Mouse (Mus musculus) heart, embryonic 13.5 days (tissue): ENCODE measurements around the gene Mt3. TPM values are rescaled to one million over a fixed set of nuclear protein-coding genes. Genes with fewer than 3 reads are reported as not detected.

Experiments
- ATAC-seq: fragments of 200-750 bp; cut with Nextera tagmentation; 2 replicates; pipeline ENCODE4 v1.8.0; 2017; ENCODE audit warnings: moderate TSS enrichment; ENCODE audit not compliant: insufficient number of reproducible peaks, low FRiP score, low TSS enrichment; ENCODE audit errors: extremely low read depth
- H3K27ac ChIP-seq: fragments of 300-500 bp; sonication (generic); replicated peaks from 2 replicates; pipeline ENCODE4 v1.5.1; 2015; ENCODE audit warnings: moderate library complexity, mild to moderate bottlenecking, inconsistent platforms
- H3K27me3 ChIP-seq: fragments of 300-500 bp; sonication (generic); replicated peaks from 2 replicates; pipeline ENCODE4 v1.6.1; 2015; ENCODE audit warnings: mild to moderate bottlenecking, inconsistent platforms
- H3K36me3 ChIP-seq: fragments of 300-500 bp; sonication (generic); 2 replicates; pipeline ENCODE4 v1.6.1; 2015; ENCODE audit warnings: mild to moderate bottlenecking, inconsistent platforms
- H3K4me1 ChIP-seq: fragments of 300-500 bp; sonication (generic); 2 replicates; pipeline ENCODE4 v1.6.1; 2015; ENCODE audit warnings: inconsistent platforms
- H3K4me2 ChIP-seq: fragments of 300-500 bp; sonication (generic); 2 replicates; pipeline ENCODE4 v1.6.1; 2015; ENCODE audit warnings: inconsistent platforms, mild to moderate bottlenecking, moderate library complexity
- H3K4me3 ChIP-seq: fragments of 300-500 bp; sonication (generic); 2 replicates; pipeline ENCODE4 v1.5.1; 2015; ENCODE audit warnings: moderate library complexity, mild to moderate bottlenecking, inconsistent platforms
- H3K9ac ChIP-seq: fragments of 300-500 bp; sonication (generic); 2 replicates; pipeline ENCODE4 v1.6.1; 2015; ENCODE audit warnings: inconsistent platforms, mild to moderate bottlenecking, moderate library complexity
- H3K9me3 ChIP-seq: fragments of 300-500 bp; sonication (generic); 2 replicates; pipeline ENCODE4 v1.6.1; 2016; ENCODE audit warnings: inconsistent platforms
- WGBS: fragments of 180-500 bp; shearing (Covaris S2); methylation state at CpG from one replicate; pipeline ENCODE4 v1.1.7; 2015; ENCODE audit warnings: mixed read lengths; 5-methylcytosine and 5-hydroxymethylcytosine counted together
- polyA plus RNA-seq: library from polyadenylated mRNA; unstranded; fragments of >200 nt; fragmentation: Nextera tagmentation; extraction: Ambion mirVana; gene quantifications from 2 replicates; pipeline ENCODE4 v1.2.1, GENCODE M21; 2015

Mt3 gene
- 36.5 and 47.5 TPM in 2 replicates for polyA plus RNA-seq

GRCm38 (mm10) chr8:94152513-94153300 is at the start of gene Mt3:
Gene Mt3, plus strand, starts transcription at chr8:94152607.
- Histone ChIP-seq H3K9ac (peak within 1 kb of the TSS; percentile 72), H3K4me2 (peak within 1 kb of the TSS; percentile 75), H3K36me3 (no peaks in the 10 kb centered on the region), H3K4me1 (peaks cover 35% of the 10 kb centered on the region), H3K27ac (no peak within 1 kb of the TSS), H3K27me3 (peaks cover 43% of the 10 kb centered on the region), H3K4me3 (peak within 1 kb of the TSS; percentile 51), H3K9me3 (no peaks in the 10 kb centered on the region)
- WGBS, result 2% methylated on average over 29 of the region's 29 CpGs
- ATAC-seq, result no peak

GRCm38 (mm10) chr8:94104146-94104545 is 48.3 kb upstream of the Mt3 start:
- Histone ChIP-seq H3K4me1 (peaks cover under 1% of the 10 kb centered on the region), H3K4me2 (no peak overlapping the region), H3K27me3 (peaks cover 38% of the 10 kb centered on the region), H3K36me3 (no peaks in the 10 kb centered on the region), H3K27ac (no peak overlapping the region), H3K9me3 (no peaks in the 10 kb centered on the region), H3K4me3 (no peak overlapping the region), H3K9ac (no peak overlapping the region)
- WGBS, result 42% methylated on average over 5 of the region's 5 CpGs
- ATAC-seq, result no peak

DNA sequence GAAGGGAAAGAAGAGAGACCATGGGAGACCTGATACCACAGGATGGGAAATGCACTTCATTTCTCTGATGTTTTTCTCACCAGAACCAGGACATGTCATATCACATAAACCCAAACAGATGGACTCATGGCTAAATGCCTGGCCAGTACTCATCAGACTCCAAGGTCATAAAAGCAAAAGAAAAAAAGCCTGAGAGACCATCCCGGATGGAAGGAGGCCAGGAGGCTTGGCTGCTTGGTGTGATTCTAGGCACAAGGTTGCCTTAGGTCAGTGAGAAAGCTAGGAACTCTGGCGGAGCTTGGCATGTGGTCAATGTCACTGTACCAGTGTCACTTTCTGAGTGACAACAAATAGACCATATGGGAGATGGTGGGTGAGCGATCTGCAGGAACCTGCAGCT is 44.5 kb upstream of the Mt3 start:
- Histone ChIP-seq H3K27ac (no peak overlapping the region), H3K4me3 (no peak overlapping the region), H3K9me3 (no peaks in the 10 kb centered on the region), H3K4me1 (peaks cover 9% of the 10 kb centered on the region; the same call in 1 of the 2 replicates), H3K9ac (no peak overlapping the region), H3K27me3 (peaks cover 11% of the 10 kb centered on the region), H3K4me2 (no peak overlapping the region), H3K36me3 (no peaks in the 10 kb centered on the region)
- 49% methylated on average over 3 of the region's 3 CpGs for WGBS
- no peak for ATAC-seq

DNA sequence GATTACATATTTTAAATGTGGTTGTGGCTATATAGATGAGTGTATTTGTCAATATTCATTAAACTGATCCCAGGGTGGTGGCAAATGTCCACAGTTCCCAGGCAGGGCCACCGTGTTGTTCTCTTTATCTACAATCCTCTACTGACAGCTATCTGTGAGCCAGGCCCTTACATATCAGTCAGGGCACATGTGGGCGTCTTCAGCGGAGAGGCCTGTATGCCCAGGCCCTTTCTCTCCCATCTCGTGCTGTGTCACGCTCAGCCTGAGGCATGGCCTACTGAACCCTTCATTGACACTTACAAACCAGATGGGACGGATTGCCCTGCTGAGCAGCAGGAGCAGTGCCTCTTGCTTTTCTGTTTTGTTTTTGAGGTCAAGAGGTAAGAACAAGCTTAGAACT is 43.0 kb upstream of the Mt3 start:
- Histone ChIP-seq H3K9me3 (no peaks in the 10 kb centered on the region), H3K36me3 (no peaks in the 10 kb centered on the region), H3K4me3 (no peak overlapping the region), H3K4me1 (peaks cover 14% of the 10 kb centered on the region), H3K4me2 (no peak overlapping the region), H3K9ac (no peak overlapping the region), H3K27ac (no peak overlapping the region), H3K27me3 (peaks cover 3% of the 10 kb centered on the region)
- ATAC-seq, result no peak
- 65% methylated on average over 6 of the region's 6 CpGs for WGBS

DNA sequence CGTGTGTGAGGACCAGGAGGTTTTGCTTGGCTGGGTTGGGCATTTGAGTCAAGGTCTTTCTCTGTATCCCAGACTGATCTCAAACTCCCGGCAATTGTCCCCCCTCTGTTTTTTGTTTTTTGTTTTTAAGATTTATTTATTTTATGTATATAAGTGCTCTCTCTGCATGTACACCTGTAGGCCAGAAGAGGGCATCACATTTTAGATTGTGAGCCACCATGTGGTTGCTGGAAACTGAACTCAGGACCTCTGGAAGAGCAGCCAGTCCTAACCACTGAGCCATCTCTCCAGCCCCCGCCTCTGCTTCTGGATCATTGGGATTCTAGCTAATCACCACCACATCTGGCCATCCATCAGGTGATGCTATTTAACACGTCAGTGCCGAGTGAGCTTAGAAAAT is 42.6 kb upstream of the Mt3 start:
- no peak for ATAC-seq
- H3K4me1 ChIP-seq, result peaks cover 14% of the 10 kb centered on the region
- H3K27ac ChIP-seq, result no peak overlapping the region
- H3K4me2 ChIP-seq, result no peak overlapping the region
- H3K9ac ChIP-seq, result no peak overlapping the region
- WGBS, result 75% methylated on average over 5 of the region's 5 CpGs
- H3K9me3 ChIP-seq, result no peaks in the 10 kb centered on the region
- no peak overlapping the region for H3K4me3 ChIP-seq
- H3K36me3 ChIP-seq, result no peaks in the 10 kb centered on the region
- H3K27me3 ChIP-seq, result no peaks in the 10 kb centered on the region

DNA sequence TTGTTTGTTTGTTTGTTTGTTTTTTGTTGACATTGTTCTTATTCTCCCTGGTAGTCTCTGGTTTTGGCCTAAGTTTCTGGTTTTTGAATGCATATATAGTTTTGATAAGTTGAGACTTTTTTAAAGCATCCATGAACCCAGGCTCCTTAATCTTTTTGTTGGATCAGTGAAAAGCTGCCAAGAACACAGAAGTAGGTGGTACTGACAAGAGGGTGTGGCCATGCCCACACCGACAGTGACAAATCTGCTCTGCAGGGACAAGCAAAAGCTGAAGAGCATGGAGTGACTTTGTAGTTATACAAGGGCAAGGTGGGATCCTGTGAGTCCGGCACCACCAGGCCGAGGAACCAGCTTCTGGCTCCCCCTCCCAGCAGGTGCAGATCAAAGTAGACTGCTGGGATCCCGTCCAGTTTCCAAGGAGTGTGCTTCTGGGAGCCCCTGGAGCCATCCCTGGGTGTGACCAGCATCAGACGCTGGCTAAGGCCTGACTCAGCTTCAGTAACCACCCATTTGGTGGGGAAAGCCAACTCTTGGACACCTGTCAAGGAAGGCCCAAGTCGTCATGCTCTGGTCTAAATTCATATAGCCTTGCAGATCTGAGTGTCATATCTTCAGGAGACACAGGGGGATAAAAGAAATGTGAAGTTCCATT is 41.8 kb upstream of the Mt3 start:
- H3K36me3 ChIP-seq, result no peaks in the 10 kb centered on the region
- peaks cover 14% of the 10 kb centered on the region for H3K4me1 ChIP-seq
- H3K4me2 ChIP-seq, result no peak overlapping the region
- no peak overlapping the region for H3K4me3 ChIP-seq
- no peak overlapping the region for H3K9ac ChIP-seq
- no peak for ATAC-seq
- no peak overlapping the region for H3K27ac ChIP-seq
- H3K9me3 ChIP-seq, result no peaks in the 10 kb centered on the region
- WGBS, result 63% methylated on average over 6 of the region's 6 CpGs
- no peaks in the 10 kb centered on the region for H3K27me3 ChIP-seq

GRCm38 (mm10) chr8:94113435-94113834 is 39.0 kb upstream of the Mt3 start:
- Histone ChIP-seq H3K9ac (no peak overlapping the region), H3K27ac (no peak overlapping the region), H3K4me3 (no peak overlapping the region), H3K36me3 (no peaks in the 10 kb centered on the region), H3K4me2 (no peak overlapping the region), H3K9me3 (no peaks in the 10 kb centered on the region), H3K4me1 (peaks cover 14% of the 10 kb centered on the region), H3K27me3 (0 out of 2 replicates have a peak, but pooled peaks cover 7% of the 10 kb centered on the region)
- ATAC-seq, result no peak
- WGBS, result 12% methylated on average over 1 of the region's 1 CpGs

- H3K4me2 ChIP-seq, result no peak overlapping the region
- no peaks in the 10 kb centered on the region for H3K36me3 ChIP-seq
- H3K4me1 ChIP-seq, result peaks cover 17% of the 10 kb centered on the region
- no peak overlapping the region for H3K27ac ChIP-seq
- ATAC-seq, result no peak
- 79% methylated on average over 2 of the region's 2 CpGs for WGBS
- H3K9me3 ChIP-seq, result no peaks in the 10 kb centered on the region
- 0 out of 2 replicates have a peak, but pooled peaks cover 7% of the 10 kb centered on the region for H3K27me3 ChIP-seq
- no peak overlapping the region for H3K4me3 ChIP-seq
- no peak overlapping the region for H3K9ac ChIP-seq
Measured at GRCm38 (mm10) chr8:94113972-94114371, 38.4 kb upstream of the Mt3 start.

GRCm38 (mm10) chr8:94118776-94119430 is 33.5 kb upstream of the Mt3 start:
- no peak overlapping the region for H3K4me2 ChIP-seq
- no peak overlapping the region for H3K9ac ChIP-seq
- no peak overlapping the region for H3K4me3 ChIP-seq
- H3K4me1 ChIP-seq, result 0 out of 2 replicates have a peak, but pooled peaks cover 5% of the 10 kb centered on the region
- no peak for ATAC-seq
- no peaks in the 10 kb centered on the region for H3K9me3 ChIP-seq
- 13% methylated on average over 6 of the region's 6 CpGs for WGBS
- no peak overlapping the region for H3K27ac ChIP-seq
- 0 out of 2 replicates have a peak, but pooled peaks cover 7% of the 10 kb centered on the region for H3K27me3 ChIP-seq
- H3K36me3 ChIP-seq, result no peaks in the 10 kb centered on the region

DNA sequence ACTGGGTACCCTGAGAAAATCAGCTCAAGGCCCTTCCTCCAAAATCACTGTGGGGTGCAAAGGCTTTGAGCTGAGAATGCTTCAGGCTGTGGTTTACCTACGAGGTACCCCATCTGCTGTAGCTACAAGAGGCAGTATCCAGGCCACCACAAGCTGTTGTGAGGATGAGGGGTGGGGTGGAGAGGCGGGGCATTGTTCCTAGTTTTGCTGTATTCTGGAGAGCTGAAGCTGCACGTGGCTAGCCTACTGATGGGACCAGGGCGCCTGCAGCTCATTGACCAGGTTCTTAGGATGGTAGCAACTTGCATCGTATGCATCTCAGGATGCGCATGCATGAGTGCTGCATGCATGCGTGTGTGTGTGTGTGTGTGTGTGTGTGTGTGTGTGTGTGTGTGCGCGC is 30.8 kb upstream of the Mt3 start:
- Histone ChIP-seq H3K4me3 (no peak overlapping the region), H3K9me3 (no peaks in the 10 kb centered on the region), H3K9ac (no peak overlapping the region), H3K27ac (no peak overlapping the region), H3K4me2 (no peak overlapping the region), H3K4me1 (0 out of 2 replicates have a peak, but pooled peaks cover 5% of the 10 kb centered on the region), H3K27me3 (0 out of 2 replicates have a peak, but pooled peaks cover 3% of the 10 kb centered on the region), H3K36me3 (no peaks in the 10 kb centered on the region)
- ATAC-seq, result no peak
- 77% methylated on average over 9 of the region's 9 CpGs for WGBS

GRCm38 (mm10) chr8:94122711-94123468 is 29.5 kb upstream of the Mt3 start:
- ATAC-seq, result no peak
- Histone ChIP-seq H3K27me3 (peaks cover 3% of the 10 kb centered on the region; the same call in 1 of the 2 replicates), H3K9me3 (no peaks in the 10 kb centered on the region), H3K4me3 (no peak overlapping the region), H3K4me2 (no peak overlapping the region), H3K9ac (no peak overlapping the region), H3K4me1 (0 out of 2 replicates have a peak, but pooled peaks cover 5% of the 10 kb centered on the region), H3K27ac (no peak overlapping the region), H3K36me3 (no peaks in the 10 kb centered on the region)
- WGBS, result 42% methylated on average over 8 of the region's 8 CpGs
